Mouse (Mus musculus): ENCODE measurements around the gene Gm21887.
"Not testable (repeated sequence)": the region's sequence is repeated elsewhere in the genome, so short reads cannot be mapped to it uniquely, and the experiment has no call there.

GRCm38 (mm10) chrX:169973806-169974205, 35.7 kb upstream of the Gm21887 start:
- not testable (repeated sequence) for TF ChIP-seq POLR2A (IDR thresholded peaks at IDR 0.05; ENCODE audit: control insufficient read depth, extremely low read depth, insufficient read depth, low read length, poor library complexity); CTCF (IDR thresholded peaks at IDR 0.05; ENCODE audit: borderline replicate concordance, control insufficient read depth, extremely low read depth, insufficient read depth, low read length, poor library complexity)

Data from thymus, adult 2 months (tissue).